Mouse (Mus musculus) intestine, embryonic 16.5 days (tissue): Measurements from ENCODE around the gene Ctrc. TPM values are rescaled to one million over a fixed set of nuclear protein-coding genes. Genes with fewer than 3 reads are reported as not detected.

Experiments
- ATAC-seq: fragments of 200-750 bp; cut with Nextera tagmentation; 2 replicates; pipeline ENCODE4 v1.8.0; 2017; ENCODE audit warnings: moderate TSS enrichment, moderate library complexity
- H3K27ac ChIP-seq: fragments of 300-500 bp; sonication (generic); 2 replicates; pipeline ENCODE4 v1.5.1; 2014; ENCODE audit warnings: mild to moderate bottlenecking, low read length
- H3K27me3 ChIP-seq: fragments of 300-500 bp; sonication (generic); replicated peaks from 2 replicates; pipeline ENCODE4 v1.6.1; 2014; ENCODE audit warnings: low read length, control low read depth, mixed read lengths; ENCODE audit not compliant: control insufficient read depth, insufficient read depth
- H3K36me3 ChIP-seq: fragments of 300-500 bp; sonication (generic); 2 replicates; pipeline ENCODE4 v1.6.1; 2014; ENCODE audit warnings: low read length, control low read depth; ENCODE audit not compliant: control insufficient read depth, insufficient read depth
- H3K4me1 ChIP-seq: fragments of 300-500 bp; sonication (generic); 2 replicates; pipeline ENCODE4 v1.6.1; 2014; ENCODE audit warnings: low read length, control low read depth, mixed read lengths; ENCODE audit not compliant: control insufficient read depth, insufficient read depth
- H3K4me2 ChIP-seq: fragments of 300-500 bp; sonication (generic); 2 replicates; pipeline ENCODE4 v1.6.1; 2014; ENCODE audit warnings: low read depth, low read length, control low read depth
- H3K4me3 ChIP-seq: fragments of 300-500 bp; sonication (generic); 2 replicates; pipeline ENCODE4 v1.5.1; 2014; ENCODE audit warnings: mild to moderate bottlenecking, low read length
- H3K9ac ChIP-seq: fragments of 300-500 bp; sonication (generic); 2 replicates; pipeline ENCODE4 v1.6.1; 2014; ENCODE audit warnings: low read depth, low read length
- H3K9me3 ChIP-seq: fragments of 300-500 bp; sonication (generic); 2 replicates; pipeline ENCODE4 v1.6.1; 2016; ENCODE audit warnings: low read length, control low read depth; ENCODE audit not compliant: control insufficient read depth
- WGBS: fragments of 180-500 bp; shearing (Covaris S2); extraction: QIAGEN DNeasy Blood & Tissue Kit; methylation state at CpG from one replicate; pipeline ENCODE4 v1.1.7; 2014; 5-methylcytosine and 5-hydroxymethylcytosine counted together
- polyA plus RNA-seq: library from polyadenylated mRNA; unstranded; fragments of >200 nt; fragmentation: Nextera tagmentation; extraction: Ambion mirVana; gene quantifications from 2 replicates; pipeline ENCODE4 v1.2.1, GENCODE M21; 2015

Ctrc gene
- polyA plus RNA-seq, 1 experiment from 2014 or later, result 0.29 TPM

DNA sequence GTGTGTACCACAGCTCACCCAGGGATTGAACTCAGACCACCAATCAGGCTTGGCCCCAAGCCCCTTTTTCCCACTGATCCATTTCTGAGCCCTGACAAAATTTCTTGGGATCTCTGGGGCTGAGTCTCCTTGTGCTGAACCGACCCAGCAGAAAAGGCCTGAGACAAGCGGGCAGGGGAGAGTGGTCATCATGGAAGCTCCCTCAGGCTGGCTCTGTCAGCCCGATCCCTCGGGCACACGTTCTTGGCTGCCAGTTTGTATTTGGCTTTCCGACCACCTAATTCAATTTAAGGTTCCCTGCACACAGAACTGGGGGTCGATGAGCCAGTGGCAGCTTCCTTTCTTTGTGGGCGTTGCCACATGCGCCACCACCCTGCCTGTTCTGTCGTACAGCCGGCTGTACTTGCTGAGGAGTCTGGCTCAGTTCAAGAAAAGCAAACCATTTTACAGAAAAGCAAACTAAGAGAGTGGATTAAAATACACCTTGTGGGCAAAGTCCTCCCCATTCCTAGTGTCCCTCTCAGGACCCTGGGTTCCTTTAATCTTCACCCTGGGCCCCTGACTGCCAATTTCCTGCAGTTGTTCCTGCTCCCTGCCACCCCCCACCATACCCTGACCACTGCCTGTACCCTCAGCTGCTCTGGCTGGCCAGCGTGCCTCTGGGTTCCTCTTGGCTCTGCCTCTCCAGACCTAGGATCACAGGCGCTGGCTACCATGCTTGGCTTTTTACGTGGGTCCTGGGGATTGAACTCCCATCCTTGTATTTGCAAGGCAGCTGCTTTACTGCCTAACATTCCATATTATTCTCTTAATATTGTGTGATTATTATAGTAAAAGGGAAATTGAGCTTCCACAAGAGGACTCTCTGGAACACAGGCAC, 29.1 kb downstream of the Ctrc start:
- Histone ChIP-seq H3K4me2 (no peak overlapping the region), H3K27me3 (no peaks in the 10 kb centered on the region), H3K4me1 (no peaks in the 10 kb centered on the region), H3K27ac (no peak overlapping the region), H3K9me3 (no peaks in the 10 kb centered on the region), H3K36me3 (peaks cover 9% of the 10 kb centered on the region; the same call in 1 of the 2 replicates), H3K4me3 (no peak overlapping the region), H3K9ac (0 out of 2 replicates have a peak overlapping the region, but pooled peaks have one; percentile 19)
- WGBS, result 58% methylated on average over 14 of the region's 14 CpGs
- ATAC-seq, result no peak

DNA sequence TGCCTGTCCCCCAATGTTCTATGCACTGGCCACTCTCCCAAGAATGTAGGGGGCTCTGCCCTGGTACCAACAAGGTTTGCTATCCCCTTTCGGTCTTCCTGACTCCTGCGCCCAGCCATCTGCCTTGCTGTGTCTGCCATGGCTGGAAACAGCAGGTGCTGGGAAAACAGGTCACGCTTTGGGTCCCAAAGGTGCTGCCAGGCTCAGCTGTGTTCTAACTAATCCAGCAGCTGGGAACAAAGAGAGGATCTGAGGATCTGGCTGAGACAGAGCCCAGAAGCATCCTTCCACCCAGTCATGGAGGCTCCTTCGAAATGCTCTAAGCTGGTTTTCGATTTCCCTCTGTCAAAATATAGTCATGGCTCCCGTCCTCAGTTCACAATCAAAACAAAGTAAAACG, 29.9 kb downstream of the Ctrc start:
- no peak overlapping the region for H3K4me2 ChIP-seq
- peaks cover 10% of the 10 kb centered on the region; the same call in 1 of the 2 replicates for H3K36me3 ChIP-seq
- WGBS, result 91% methylated on average over 7 of the region's 7 CpGs
- ATAC-seq, result no peak
- H3K9me3 ChIP-seq, result no peaks in the 10 kb centered on the region
- no peak overlapping the region for H3K27ac ChIP-seq
- H3K4me1 ChIP-seq, result no peaks in the 10 kb centered on the region
- H3K9ac ChIP-seq, result no peak overlapping the region
- no peak overlapping the region for H3K4me3 ChIP-seq
- no peaks in the 10 kb centered on the region for H3K27me3 ChIP-seq

DNA sequence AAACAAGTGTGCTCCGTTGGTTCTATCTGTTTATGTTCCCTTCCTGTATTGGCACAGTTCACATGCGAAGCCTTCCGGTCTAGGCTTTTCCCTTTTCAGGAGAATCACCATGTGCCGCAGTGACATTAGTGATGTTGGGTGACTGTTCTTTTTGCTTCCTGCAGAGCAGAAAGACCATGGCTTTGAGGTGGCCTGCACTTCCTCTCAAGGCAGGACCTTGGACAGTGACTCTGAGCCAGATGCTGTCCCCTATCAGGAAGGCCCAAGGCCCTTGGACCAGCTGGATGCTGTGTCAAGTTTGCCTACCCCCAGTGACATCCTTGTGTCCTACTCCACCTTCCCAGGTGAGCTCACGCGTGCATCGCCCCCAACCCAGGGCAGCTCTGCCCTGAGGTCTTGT, 34.8 kb downstream of the Ctrc start:
- 94% methylated on average over 7 of the region's 7 CpGs for WGBS
- no peak overlapping the region for H3K27ac ChIP-seq
- H3K27me3 ChIP-seq, result no peaks in the 10 kb centered on the region
- H3K4me1 ChIP-seq, result no peaks in the 10 kb centered on the region
- no peak overlapping the region for H3K4me3 ChIP-seq
- no peak for ATAC-seq
- H3K9me3 ChIP-seq, result no peaks in the 10 kb centered on the region
- no peak overlapping the region for H3K4me2 ChIP-seq
- peaks cover 15% of the 10 kb centered on the region; the same call in 1 of the 2 replicates for H3K36me3 ChIP-seq
- H3K9ac ChIP-seq, result no peak overlapping the region

DNA sequence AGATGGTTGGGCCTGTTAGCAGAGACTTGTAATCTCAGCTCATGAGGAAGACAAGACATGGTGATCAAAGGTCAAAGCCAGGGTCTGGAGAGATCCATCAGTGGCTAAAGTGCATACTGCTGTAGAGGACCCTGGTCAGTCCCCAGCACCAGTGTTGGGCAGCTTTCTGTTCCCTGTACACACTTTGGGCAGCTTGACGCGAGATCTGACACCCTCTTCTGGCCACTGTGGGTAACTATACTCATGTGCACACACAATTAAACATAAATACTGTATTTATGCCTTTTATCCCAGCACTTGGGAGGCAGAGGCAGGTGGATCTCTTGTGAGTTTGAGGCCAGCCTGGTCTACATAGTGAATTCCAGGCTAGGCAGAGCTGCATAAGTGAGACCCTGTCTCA, 35.2 kb downstream of the Ctrc start:
- H3K27ac ChIP-seq, result no peak overlapping the region
- no peak overlapping the region for H3K4me3 ChIP-seq
- H3K9me3 ChIP-seq, result no peaks in the 10 kb centered on the region
- no peaks in the 10 kb centered on the region for H3K4me1 ChIP-seq
- WGBS, result 94% methylated on average over 2 of the region's 2 CpGs
- no peak for ATAC-seq
- H3K9ac ChIP-seq, result no peak overlapping the region
- no peaks in the 10 kb centered on the region for H3K27me3 ChIP-seq
- no peak overlapping the region for H3K4me2 ChIP-seq
- peaks cover 16% of the 10 kb centered on the region; the same call in 1 of the 2 replicates for H3K36me3 ChIP-seq

DNA sequence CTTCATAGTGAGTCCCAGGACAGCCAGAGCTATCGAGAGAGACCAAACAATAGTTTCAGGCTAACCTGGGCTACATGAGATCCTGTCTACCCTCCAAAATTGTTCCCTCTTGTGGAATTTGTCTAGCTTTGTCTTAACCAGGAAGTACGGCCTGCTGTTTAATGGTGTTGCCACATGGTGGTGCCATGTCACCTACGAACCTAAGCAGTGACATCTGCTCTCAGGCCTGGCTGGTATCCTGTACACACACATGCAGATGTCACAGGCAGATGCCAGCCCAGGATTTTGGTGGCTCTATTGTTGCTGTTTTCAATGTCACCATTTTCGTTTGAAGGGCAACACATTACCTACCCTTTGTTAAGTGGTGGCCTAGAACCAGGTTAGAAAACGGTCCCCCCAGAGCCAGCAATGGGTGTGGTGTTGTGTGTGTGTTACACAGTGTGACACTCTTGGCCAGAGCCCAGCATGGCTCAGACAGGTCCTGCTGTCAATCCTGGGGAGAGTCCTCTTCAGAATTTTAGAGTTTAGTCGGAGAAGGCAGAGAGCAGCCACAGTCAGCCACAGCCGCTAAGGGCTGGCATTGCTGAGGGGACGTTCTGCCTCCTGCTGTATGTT, 36.2 kb downstream of the Ctrc start:
- WGBS, result 83% methylated on average over 8 of the region's 8 CpGs
- Histone ChIP-seq H3K9me3 (no peaks in the 10 kb centered on the region), H3K27me3 (no peaks in the 10 kb centered on the region), H3K9ac (no peak overlapping the region), H3K4me2 (no peak overlapping the region), H3K27ac (no peak overlapping the region), H3K4me3 (no peak overlapping the region), H3K36me3 (peaks cover 25% of the 10 kb centered on the region), H3K4me1 (no peaks in the 10 kb centered on the region)
- ATAC-seq, result peak; percentile 44; the same call in 1 of the 2 replicates

- no peaks in the 10 kb centered on the region for H3K4me1 ChIP-seq
- H3K9ac ChIP-seq, result no peak overlapping the region
- H3K4me2 ChIP-seq, result no peak overlapping the region
- ATAC-seq, result no peak
- H3K27me3 ChIP-seq, result no peaks in the 10 kb centered on the region
- H3K27ac ChIP-seq, result no peak overlapping the region
- H3K4me3 ChIP-seq, result no peak overlapping the region
- 94% methylated on average over 8 of the region's 8 CpGs for WGBS
- H3K36me3 ChIP-seq, result peaks cover 22% of the 10 kb centered on the region
- H3K9me3 ChIP-seq, result no peaks in the 10 kb centered on the region
Observed at GRCm38 (mm10) chr4:141805886-141806285, 40.3 kb downstream of the Ctrc start.

DNA sequence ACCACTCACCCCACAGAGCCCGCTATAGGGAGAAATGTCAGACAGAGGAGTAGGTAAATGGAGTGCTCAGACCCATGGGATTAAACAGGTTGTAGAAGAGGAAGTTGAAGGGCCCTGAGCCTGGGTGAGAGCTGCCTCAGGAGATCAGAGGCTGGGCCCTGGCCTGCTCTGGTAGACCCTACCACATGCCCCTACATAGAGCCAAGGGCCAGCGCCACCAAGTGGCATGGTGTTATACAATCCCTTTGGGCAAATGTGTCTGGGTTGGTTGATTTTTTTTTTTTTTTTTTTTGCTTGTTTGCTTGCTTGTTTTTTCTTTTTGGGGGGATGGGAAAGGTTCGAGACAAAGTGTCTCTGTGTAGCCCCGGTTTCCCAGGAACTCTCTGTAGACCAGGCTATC, 42.1 kb downstream of the Ctrc start:
- Histone ChIP-seq H3K27me3 (no peaks in the 10 kb centered on the region), H3K9ac (no peak overlapping the region), H3K4me1 (no peaks in the 10 kb centered on the region), H3K27ac (no peak overlapping the region), H3K9me3 (no peaks in the 10 kb centered on the region), H3K4me3 (no peak overlapping the region), H3K4me2 (no peak overlapping the region), H3K36me3 (peaks cover 17% of the 10 kb centered on the region)
- ATAC-seq, result no peak
- 88% methylated on average over 4 of the region's 4 CpGs for WGBS

GRCm38 (mm10) chr4:141797545-141797944, 48.6 kb downstream of the Ctrc start:
- Histone ChIP-seq H3K9me3 (no peaks in the 10 kb centered on the region), H3K27ac (no peak overlapping the region), H3K9ac (no peak overlapping the region), H3K36me3 (peaks cover 10% of the 10 kb centered on the region; the same call in 1 of the 2 replicates), H3K4me2 (no peak overlapping the region), H3K4me3 (no peak overlapping the region), H3K4me1 (peaks cover 20% of the 10 kb centered on the region), H3K27me3 (no peaks in the 10 kb centered on the region)
- no peak for ATAC-seq
- WGBS, result 90% methylated on average over 5 of the region's 5 CpGs

DNA sequence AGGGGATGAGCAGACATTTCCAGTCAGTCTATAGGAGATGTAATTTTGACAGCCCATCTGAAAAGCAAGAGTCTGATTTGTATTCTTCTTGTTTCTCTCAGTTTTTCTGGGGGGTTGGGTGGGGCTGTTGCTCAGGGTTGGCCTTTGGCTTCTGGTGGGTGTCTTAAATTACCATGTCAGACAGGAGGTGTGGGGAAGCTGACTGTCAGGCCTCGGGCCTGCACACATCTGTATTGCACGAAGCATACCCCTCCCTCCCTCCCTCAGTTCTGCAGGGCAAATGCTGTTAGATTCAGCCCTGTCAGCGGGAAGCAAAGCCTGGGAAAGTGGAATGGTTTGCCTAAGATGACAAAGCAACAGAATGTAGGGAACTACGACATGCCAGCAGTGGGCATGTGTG, 49.2 kb downstream of the Ctrc start:
- no peaks in the 10 kb centered on the region for H3K9me3 ChIP-seq
- no peak for ATAC-seq

More for the DNA sequence above, 49.2 kb downstream of the Ctrc start:
- Histone ChIP-seq H3K4me1 (peaks cover 20% of the 10 kb centered on the region), H3K4me3 (no peak overlapping the region), H3K4me2 (no peak overlapping the region), H3K9ac (no peak overlapping the region; the same call in 1 of the 2 replicates), H3K36me3 (peaks cover 10% of the 10 kb centered on the region; the same call in 1 of the 2 replicates), H3K27me3 (no peaks in the 10 kb centered on the region), H3K27ac (no peak overlapping the region)
- WGBS, result 88% methylated on average over 4 of the region's 4 CpGs
